Mouse (Mus musculus) adrenal gland, adult 18-20 months (tissue): ENCODE results near the gene Ddost. TPM values are rescaled to one million over a fixed set of nuclear protein-coding genes. Genes with fewer than 3 reads are reported as not detected.
A peak's percentile ranks its signal among the peaks of the same experiment; 100 is the strongest.
"Not testable (repeated sequence)": the region's sequence is repeated elsewhere in the genome, so short reads cannot be mapped to it uniquely, and the experiment has no call there.

ENCODE experiments used
- DNase-seq, 2 experiments: peaks; one replicate each; pipeline ENCODE4 v3.0.0; 2021 to 2022; ENCODE audit warnings: low spot score in 2 of 2
- total RNA-seq, 2 experiments: library from RNA; stranded (reverse); gene quantifications; 1 replicate in 1 of 2; 2 replicates in 1 of 2; pipeline ENCODE4 v1.2.3; 2021

The Ddost gene
- total RNA-seq, 2 experiments from 2014 or later, result 115 to 119 TPM

DNA sequence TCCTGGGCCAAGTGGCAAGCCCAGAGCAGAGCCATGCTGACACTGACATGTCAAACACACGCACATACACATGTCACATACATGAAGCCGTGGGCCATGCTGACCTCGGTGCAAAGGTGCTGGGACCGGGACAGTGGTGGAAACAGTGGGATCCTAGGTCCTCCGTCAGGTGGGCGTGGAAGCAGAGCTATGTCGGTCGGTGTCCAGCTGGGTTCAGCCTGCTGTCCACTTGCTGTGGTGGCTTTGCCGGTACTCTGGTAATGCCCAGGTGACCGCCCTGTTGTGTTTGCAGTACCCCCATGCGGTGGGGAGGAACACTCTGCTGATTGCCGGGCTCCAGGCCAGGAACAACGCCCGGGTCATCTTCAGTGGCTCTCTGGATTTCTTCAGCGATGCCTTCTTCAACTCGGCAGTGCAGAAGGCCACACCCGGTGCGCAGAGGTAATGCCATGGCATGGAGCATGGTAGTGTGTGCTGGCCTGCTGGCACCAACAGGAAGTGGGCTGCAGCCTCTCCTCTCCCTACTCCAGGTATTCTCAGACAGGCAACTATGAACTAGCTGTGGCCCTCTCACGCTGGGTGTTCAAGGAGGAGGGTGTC is 5.9 kb downstream of the Ddost start:
- no peak for DNase-seq

DNA sequence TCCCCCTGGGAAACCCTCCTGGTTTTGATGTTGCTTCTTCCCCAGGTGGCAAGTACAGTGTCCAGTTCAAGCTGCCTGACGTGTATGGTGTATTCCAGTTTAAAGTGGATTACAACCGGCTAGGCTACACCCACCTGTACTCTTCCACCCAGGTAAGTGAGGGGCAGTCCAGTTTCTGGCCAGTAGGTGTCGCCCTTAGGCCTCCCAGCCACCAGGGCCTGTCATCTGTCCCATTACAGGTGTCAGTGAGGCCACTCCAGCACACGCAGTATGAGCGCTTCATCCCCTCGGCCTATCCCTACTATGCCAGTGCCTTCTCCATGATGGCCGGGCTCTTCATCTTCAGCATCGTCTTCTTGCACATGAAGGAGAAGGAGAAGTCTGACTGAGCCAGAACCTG is 7.1 kb downstream of the Ddost start:
- DNase-seq, result peak in 1 of 2 experiments; percentile 39

DNA sequence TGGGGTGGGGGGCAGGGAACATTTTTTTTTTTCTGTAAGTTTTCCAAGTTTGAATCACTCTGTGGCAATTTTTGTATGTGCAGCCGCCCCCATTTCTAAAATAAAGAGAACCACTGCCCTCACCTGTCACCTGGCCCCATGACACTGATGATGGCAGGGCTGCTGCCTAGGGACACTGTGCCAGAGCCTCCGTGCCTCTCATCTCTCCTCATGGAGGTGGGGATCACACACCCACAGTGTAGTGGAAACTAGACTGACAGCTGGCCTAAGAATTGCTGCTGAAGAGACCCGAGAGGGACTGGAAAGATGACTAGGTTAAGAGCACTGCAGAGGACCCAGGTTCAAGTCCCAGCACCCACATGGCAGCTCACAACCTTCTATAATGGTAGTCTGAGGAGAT is 7.6 kb downstream of the Ddost start:
- no peak for DNase-seq

DNA sequence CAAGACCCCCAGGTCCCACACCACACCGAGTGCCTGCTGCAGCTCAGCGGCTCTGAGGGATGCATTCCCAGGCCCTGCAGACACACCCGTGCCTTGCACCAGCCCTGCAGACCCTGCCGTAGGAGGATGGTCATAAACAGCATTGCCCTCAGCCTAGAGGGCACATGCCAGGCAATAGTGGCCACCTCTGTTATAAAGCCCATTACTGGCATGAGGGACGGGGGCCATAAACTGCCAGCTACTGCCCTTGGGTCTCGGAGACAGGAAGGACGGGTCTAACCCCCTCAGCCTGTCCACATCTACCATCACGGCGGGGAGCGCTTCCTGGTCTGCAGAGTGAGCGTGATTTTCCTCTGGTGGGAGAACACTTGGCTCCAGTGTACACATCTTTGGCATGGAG is 8.5 kb downstream of the Ddost start:
- no peak for DNase-seq

DNA sequence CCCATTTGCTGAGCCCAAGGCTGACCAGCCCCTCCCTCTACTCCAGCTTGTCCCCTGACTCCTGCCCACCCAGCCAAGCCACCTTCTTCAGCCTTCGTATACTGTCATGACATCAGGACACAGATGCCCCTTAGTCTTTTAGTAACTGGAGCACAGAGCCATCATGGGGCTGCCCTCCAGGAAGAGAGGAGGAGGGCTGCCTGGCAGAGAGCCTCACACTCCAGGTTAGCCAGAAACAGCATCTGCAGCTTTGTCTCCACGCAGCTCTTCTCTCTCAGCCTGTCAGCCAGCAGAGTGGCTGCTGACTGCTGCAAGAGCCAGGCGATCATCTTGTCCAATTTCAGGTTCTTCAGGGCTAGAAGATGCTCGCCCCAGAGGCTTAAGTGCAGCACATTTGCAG is 9.3 kb downstream of the Ddost start:
- no peak for DNase-seq

DNA sequence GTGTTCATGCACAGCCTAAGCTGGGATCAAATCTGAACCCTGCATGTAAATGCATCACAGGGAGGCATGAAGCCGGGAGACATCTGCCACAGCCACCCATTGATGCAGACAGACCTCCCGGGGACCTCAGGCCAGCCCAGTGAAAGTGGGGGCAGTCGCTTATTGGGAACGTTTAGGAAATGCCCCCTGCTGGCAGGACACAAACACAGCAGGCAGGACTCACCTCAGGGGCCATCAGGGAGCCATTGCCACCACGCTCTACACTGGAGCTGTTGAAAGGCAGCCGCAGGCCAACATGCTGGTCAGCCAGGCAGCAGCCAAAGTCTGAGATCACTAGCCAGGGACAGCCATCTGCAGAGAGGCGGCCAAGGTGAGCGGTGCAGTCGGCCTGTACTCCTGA is 11.3 kb downstream of the Ddost start:
- DNase-seq, result no peak

DNA sequence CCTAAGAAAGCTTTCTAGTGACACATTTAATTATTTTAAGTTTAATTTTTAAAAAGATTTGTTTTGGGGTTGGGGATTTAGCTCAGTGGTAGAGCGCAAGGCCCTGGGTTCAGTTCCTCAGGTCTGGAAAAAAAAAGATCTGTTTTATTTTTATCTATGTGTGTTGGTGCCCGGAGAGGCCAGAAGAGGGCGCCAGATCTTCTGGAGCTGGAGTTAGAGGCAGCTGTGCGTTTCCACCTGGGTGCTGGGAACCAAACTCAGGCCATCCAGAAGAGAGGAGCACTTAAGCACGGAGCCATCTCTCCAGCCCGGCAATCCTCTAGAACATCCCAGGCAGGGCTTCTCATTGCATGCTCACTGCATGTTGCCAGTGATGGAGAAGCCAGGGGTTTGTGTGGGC is 11.8 kb downstream of the Ddost start:
- no peak for DNase-seq

DNA sequence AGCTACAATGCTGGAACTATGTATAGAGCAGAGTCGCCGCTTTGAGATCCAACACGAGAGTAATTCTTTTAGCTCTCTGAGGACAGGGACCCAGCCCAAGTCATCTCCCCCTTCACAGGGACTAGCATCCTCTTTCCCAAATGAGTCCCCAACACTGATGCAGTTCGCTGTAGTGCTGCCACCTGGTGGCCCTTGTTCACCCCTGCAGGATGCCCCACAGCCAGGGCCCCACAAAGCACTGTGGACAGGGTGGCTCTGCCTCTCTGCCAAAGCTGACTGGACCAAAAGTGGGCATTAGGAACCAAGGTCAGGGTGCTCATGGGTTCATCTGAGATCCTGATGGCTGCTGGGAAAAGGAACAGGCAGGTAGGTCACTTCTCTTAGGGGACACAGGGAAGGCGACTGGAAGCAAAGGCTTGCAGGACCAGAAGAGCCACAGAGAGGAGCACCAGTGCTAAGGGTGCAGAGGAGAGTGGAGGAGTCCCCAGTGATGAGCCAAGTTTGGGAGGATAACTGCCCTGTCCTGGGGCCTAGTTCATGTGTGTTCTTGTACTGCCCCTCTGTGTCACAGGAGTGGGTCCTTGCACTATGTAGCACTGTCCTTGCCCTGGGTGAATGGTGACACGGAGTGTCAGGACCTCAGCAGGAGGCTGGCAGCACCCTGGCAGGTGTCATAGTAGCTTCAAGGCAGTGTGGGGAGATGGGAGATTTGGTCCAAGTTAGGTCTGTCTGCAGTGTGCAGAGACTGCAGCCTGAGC is 14.2 kb downstream of the Ddost start:
- peak; percentile 50 to 61 for DNase-seq

DNA sequence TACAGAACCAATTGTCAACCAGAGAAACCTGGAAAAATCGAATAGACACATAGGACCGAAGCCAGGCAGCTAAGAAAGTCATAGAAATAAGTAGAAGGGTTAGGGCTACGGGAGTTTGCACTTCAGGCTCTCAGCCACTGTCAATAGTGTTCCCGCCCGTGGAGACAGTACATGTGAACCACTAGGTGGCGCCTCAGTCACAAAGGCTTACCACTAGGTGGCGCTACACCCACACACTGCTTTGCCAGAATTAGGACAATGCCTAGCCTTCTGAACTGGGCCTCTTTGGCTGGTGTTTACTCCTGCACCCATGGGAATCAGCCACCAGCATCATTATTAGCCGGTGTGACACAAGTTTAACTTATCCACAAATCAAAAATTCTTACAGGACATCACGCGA is 15.0 kb downstream of the Ddost start:
- DNase-seq, result peak; percentile 85 to 88

DNA sequence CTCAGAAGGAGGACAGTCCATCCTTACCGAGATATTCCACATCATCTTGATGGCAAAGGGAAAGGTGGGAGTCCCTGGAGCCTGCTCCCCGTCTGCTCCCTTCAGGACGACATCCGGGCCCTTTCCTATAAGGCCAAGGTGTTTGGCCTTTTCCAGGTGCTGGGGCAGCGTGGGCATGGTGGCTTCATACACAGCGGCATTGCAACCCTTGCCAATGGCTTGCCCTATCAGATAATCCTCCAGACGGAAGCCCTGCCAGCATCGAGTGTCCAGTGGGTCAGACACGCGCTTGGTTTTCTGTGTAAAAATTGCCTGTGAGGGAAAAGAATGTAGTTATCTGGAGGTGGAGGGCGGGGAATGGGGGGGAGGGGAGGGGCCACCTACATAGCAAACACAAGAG is 16.2 kb downstream of the Ddost start:
- no peak for DNase-seq

DNA sequence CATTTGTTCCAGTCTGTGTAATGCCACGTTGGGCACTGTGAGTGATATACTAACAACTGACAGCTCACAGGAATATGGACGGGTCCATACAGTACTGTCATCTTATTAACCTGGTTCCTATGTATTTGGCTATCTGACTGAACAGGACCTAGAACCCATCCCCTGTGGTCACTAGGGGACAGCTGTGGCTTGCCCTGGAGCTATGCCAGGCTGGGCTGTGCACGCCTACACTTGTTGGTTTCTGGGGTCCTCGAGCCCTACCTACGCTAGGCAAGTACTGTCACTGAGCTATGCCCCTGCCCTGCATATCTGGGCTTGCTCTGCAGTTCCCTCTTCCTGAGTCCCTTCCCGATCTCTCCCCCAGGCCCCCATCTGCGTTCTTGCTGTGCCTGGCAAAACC is 17.0 kb downstream of the Ddost start:
- no peak for DNase-seq

DNA sequence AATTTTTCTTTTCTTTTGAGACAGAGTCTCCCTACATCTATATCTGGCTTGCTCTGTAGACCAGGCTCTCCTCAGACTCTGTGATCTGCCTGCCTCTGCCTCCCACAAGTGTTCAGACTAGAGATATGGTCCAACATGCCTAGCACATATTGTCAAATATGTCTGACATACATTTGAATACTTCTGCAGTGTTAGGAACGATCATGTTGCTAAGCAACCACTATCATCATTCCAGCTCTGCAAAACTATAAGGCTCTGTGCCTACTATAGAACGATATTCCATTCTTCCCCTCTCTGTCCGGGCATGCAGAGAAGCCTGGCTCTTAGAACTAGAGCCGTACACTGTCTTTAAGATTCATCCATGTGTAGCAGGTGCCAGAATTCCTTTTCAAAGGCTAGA is 18.2 kb downstream of the Ddost start:
- DNase-seq, result no peak

DNA sequence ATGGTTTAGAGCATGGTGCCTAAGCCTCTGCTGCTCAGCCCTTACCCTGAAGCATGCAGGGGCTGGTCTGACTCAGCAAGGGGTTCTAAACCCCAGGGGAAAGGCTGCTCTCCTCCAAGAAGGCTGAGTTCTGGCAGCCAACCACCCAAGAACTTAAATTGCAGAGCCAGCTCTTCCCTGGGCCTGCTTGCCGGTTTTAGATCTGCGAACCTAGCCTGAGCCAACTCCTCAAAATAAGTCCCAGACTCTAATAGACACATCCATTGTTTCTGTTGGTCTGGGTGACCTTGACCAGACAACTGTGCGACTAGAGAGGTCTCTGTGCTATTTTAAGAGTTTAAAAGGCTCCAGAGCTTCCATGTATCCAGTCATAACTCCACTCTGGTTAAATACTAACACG is 19.2 kb downstream of the Ddost start:
- DNase-seq, result no peak

DNA sequence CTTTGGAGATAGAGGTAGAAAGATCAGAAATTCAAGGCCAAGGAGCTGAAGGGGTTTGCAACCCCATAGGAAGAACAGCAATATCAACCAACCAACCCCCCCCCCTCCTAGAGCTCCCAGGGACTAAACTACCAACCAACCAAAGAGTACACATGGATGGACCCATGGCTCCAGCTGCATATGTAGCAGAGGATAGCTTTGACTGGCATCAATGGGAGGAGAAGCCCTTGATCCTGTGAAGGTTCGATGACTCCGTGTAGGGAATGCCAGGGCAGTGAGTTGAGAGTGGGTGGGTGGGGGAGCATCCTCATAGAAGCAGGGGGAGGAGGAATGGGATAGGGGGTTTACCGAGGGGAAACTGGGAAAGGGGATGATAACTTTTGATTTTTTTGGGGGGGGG is 19.9 kb downstream of the Ddost start:
- no peak for DNase-seq

DNA sequence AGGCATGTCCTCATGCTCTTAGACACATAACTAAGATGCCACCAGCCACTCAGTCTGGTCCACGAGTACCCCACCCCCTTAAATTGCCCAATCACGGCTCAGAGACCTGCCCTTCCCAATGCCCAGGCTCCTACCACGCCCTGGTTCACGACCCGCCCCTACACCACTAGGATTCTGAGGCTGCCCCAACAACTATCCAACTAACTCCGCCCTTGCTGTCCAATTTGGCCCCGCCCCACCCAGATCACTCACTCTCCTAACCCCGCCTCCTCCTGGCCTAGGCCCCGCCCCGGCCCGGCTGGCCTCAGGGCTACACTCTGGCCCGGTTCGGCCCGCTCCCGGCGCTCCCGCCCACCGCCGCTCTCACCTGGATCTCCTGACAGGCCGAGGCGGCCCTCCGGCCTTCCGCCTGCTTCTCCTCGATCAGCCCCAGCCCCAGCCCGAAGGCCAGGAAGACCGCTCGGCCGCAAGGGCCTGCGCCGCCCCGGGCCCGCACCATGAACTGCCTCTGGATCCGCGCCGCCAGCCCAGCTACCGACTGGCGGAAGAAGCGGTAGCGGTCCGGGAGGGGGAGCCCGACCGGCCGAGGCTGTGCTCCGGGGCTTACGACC is 21.0 kb downstream of the Ddost start:
- DNase-seq, result peak; percentile 97 to 98

DNA sequence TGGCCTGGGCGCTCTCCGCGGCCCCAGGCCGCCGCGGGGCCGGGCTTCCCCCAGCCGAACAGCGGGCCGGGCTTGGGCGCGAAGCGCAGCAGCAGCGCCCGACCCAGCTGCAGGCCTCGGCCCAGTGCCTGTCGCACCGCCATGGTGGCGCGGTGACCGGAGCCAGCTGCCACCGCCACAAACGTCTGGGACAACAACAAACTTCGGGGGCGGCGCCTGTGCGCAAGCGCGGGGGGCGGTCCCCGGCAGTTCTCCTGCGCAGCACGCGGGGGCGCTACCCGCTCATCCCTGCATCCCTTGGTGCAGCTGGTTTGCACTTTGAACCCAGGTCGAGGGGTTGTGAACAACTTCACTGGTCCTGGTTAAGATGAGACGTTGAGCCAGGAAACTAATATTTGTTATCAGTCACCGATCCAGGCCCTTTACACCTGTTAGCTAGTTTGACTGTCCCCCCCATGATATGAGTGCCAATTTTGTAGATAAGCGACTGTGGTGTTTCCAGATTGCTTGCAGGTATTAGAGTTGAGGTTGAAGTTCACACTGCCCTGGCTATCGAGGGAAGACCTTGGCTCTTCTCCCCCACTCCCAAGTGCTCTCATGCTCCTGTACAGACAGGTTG is 21.7 kb downstream of the Ddost start, which contains the start of gene Pink1:
Gene Pink1, minus strand, starts transcription at position 231 of the 619 bp plus-strand sequence.
- DNase-seq, result peak; percentile 92 to 95

DNA sequence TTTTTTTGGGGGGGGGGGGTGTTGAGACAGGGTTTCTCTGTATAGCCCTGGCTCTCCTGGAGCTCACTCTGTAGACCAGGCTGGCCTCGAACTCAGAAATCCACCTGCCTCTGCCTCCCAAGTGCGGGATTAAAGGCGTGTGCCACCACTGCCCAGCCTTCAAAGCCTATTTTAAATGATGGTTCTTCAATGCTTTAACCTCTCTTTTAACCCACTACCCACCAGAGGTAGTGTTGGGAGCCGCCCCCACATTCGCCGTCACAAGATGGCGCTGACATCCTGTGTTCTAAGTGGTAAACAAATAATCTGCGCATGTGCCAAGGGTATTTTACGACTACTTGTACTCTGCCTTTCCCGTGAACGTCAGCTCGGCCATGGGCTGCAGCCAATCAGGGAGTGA is 22.6 kb downstream of the Ddost start:
- not testable (repeated sequence) for DNase-seq

DNA sequence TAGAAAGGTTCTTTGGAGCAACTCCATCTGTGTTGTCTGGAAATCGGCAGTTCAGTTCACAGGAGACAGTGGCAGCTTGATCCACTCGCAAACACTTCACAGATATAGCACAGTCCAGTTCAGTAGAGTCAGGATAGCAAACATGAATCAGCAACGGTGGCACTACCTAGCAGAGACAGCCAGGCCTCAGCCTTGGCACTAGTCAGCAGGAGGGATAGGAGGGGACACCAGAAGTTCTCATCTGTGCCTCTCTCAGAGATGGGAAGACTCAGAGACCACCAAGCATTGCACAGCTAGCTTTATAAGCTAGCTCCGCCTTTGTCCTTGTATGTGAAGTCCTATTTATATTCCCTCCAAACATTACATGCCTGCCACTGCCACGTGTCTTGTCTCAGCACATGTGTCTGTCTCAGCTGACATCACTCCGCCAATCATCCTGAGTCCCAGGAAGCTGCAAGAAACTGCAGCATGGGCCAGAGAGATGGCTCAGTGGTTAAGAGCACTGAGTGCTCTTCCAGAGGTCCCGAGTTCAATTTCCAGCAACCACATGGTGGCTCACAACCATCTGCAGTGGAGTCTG is 23.5 kb downstream of the Ddost start:
- no peak for DNase-seq

DNA sequence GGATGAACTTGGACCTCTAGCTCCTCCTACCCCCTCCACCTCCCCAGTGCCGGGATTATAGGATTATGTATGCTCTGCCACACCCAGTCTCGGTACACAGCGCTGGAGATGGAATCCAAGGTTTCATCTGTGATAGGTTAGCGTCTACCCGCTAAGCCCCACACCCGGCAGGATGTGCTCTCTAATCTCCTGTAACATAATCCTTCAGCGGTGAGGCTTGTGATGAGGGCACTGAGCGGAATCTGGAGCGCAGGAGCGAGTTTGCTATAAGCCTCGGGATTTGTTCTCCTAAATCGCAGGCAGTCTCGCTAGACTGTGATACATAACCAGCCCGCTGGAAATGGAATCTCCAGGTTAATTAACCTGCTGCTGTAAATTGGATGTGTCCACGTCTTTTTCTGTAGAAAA is 25.7 kb downstream of the Ddost start:
- no peak for DNase-seq

DNA sequence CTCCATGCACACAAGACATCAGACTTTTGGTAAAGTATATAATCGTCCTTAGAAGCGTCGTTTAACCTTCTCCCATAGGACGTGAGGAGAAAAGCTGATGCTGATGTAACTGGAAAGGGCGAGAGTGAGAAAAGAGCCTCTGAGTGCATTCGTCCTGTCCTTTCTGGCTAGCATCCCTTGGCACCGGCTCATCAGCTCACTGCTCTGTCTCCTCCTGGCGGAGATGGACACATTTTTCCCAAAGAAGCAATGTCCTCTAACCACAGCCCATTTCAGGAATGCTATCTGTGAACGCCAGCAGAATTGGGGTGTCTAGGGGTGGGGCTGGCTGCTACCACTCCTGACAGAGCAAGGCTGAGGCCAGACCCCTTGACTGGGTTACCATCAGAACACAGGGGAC is 27.1 kb downstream of the Ddost start:
- no peak for DNase-seq

DNA sequence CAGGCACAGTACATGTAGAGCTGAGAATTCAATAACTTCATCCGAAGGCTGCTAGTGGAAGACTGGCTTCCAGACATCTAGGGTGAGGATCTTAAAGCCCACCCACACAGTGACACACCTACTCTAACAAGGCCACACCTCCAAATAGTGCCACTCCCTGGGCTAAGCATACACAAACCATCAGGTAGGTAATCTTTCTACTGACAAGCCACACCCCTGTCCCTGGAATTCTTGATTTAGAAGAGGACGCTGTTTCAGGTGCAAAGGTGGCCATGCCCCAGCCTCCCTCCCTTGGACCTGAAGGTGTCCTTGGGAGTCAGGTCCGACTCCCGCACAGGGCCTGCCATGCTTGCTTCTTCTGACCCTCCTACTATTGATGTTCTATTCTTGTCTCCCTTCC is 28.6 kb downstream of the Ddost start:
- no peak for DNase-seq

DNA sequence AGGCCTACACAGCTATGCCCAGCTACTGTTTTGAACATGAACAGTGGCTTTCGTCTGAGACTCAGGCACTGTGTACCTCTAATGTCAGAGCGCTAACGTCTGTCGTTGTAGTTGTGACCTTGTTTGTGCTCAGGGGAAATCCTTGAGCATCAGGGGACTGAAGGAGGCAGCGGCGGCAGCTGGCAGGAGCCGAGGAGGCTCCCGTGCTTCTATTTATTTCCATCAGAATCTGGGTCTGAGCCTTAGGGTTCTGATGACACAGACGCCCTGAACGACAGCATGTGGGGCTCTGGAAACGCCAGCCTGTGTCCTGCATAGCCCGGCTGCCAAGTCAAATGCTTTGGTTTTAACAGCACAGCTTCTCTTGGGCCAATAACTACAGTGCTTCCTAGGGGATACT is 30.5 kb downstream of the Ddost start:
- DNase-seq, result no peak
